Mouse (Mus musculus): ENCODE measurements around the gene Gadd45b. TPM values are rescaled to one million over a fixed set of nuclear protein-coding genes. Genes with fewer than 3 reads are reported as not detected.
A peak's percentile ranks its signal among the peaks of the same experiment; 100 is the strongest.

Gadd45b gene
- total and polyA plus RNA-seq, 2 experiments from 2014 or later, result 5.0 to 7.3 TPM

DNA sequence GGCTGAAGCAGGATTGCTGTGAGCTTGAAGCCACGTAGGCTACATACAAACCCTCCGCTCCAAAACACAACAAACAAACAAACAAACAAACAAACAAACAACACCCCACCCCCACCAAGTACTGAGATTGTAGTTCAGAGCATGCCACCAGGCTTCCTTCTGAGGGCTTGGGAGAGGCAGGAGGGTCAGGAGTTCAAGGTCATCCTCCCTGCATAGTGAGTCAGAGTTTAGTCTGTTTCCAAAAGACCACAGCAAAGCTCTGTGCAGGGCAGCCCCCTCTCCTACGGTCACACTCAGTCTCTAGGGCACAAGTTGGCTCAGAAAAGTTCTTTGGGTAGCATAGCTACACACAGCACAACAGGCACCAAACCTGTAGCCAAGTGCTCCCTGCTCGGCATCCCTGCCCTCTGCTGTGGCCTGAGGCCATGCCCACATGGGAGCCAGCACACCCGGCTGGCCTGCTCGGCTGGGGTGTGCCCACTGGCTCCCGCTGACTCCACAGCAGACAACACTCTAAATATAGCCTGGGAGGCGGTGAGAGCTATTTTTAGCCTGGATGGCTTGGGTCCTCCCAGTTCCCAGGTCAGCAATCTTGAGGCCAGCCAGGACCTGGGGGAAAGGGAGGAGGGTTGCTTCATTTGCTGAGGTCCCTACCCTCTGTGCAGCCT is 10.6 kb downstream of the Gadd45b start:
- H3K36me3 ChIP-seq (ENCODE audit: insufficient read depth, low read length), result no peaks in the 10 kb centered on the region
- H3K4me2 ChIP-seq (ENCODE audit: low read depth, low read length, poor library complexity, severe bottlenecking), result peak overlapping the region; percentile 53
- H3K27me3 ChIP-seq (ENCODE audit: insufficient read depth, low read length), result peaks cover 17% of the 10 kb centered on the region
- TF ChIP-seq CTCF (IDR thresholded peaks at IDR 0.05), result no peak
- H3K27ac ChIP-seq (ENCODE audit: low read depth, low read length), result peak overlapping the region; percentile 65
- DNase-seq (ENCODE audit: low spot score) (no peak), ATAC-seq (ENCODE audit: low FRiP score) (no peak)
- H3K4me3 ChIP-seq (ENCODE audit: low read depth, low read length), result peak overlapping the region; percentile 31
- H3K9me3 ChIP-seq (ENCODE audit: low read length), result no peaks in the 10 kb centered on the region
- H3K4me1 ChIP-seq (ENCODE audit: insufficient read depth, low read length), result peaks cover 17% of the 10 kb centered on the region
- H3K9ac ChIP-seq (replicated peaks; ENCODE audit: low read length, poor library complexity, severe bottlenecking), result peak overlapping the region; percentile 29
- WGBS, result 52% methylated on average over 8 of the region's 8 CpGs

DNA sequence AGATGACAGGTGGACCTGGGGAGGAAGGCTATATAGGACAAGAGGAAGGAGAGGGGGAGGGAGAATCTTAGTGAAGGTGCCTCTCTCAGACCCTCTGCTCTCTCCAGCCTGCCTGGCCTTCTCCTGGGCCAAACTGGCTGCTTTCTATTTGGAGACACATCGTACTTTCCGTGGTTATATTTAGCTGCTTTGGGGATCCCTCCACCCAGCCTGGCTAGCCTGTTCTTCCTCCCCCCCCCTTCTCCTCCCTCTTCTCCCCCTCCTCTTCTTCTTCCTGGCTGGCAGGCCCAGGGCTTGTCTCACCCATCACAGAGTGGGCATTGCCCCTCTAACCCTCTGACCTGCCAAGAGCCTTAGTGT is 11.1 kb downstream of the Gadd45b start:
- Histone ChIP-seq H3K9me3 (ENCODE audit: low read length) (no peaks in the 10 kb centered on the region), H3K4me1 (ENCODE audit: insufficient read depth, low read length) (peaks cover 16% of the 10 kb centered on the region), H3K4me2 (ENCODE audit: low read depth, low read length, poor library complexity, severe bottlenecking) (no peak overlapping the region), H3K9ac (replicated peaks; ENCODE audit: low read length, poor library complexity, severe bottlenecking) (peak overlapping the region; percentile 3; the same call in 1 of the 2 replicates), H3K4me3 (ENCODE audit: low read depth, low read length) (no peak overlapping the region), H3K27me3 (ENCODE audit: insufficient read depth, low read length) (peaks cover 14% of the 10 kb centered on the region), H3K36me3 (ENCODE audit: insufficient read depth, low read length) (no peaks in the 10 kb centered on the region), H3K27ac (ENCODE audit: low read depth, low read length) (no peak overlapping the region)
- no peak for ATAC-seq (ENCODE audit: low FRiP score)
- TF ChIP-seq CTCF (IDR thresholded peaks at IDR 0.05), result no peak
- DNase-seq (ENCODE audit: low spot score), result no peak
- 72% methylated on average over 2 of the region's 2 CpGs for WGBS

DNA sequence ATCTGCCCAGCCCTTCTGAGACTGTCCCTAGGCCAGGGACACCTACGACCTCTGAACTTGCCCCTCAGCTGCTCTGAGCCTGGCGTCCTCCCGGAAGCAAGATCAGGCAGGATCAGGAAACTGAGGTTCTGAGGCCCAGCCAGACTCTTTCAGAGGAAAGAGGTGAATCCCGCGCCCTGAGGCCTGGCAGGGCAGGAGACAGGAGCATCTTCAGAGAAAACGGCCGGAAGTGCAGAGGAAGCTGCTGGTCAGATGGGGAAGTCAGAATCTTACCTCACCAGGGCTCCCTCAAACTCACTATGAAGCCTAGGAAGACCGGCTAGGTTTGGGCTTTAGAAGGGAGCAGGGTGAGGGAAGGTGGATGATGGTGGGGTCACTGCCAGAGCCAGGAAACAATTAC is 13.0 kb downstream of the Gadd45b start:
- DNase-seq (ENCODE audit: low spot score) (no peak), ATAC-seq (ENCODE audit: low FRiP score) (no peak)
- Histone ChIP-seq H3K4me1 (ENCODE audit: insufficient read depth, low read length) (peaks cover 8% of the 10 kb centered on the region; the same call in 1 of the 2 replicates), H3K36me3 (ENCODE audit: insufficient read depth, low read length) (no peaks in the 10 kb centered on the region), H3K27ac (ENCODE audit: low read depth, low read length) (no peak overlapping the region), H3K9me3 (ENCODE audit: low read length) (no peaks in the 10 kb centered on the region), H3K4me2 (ENCODE audit: low read depth, low read length, poor library complexity, severe bottlenecking) (no peak overlapping the region), H3K9ac (replicated peaks; ENCODE audit: low read length, poor library complexity, severe bottlenecking) (no peak overlapping the region), H3K27me3 (ENCODE audit: insufficient read depth, low read length) (no peaks in the 10 kb centered on the region), H3K4me3 (ENCODE audit: low read depth, low read length) (no peak overlapping the region)
- WGBS, result 70% methylated on average over 8 of the region's 8 CpGs
- TF ChIP-seq CTCF (IDR thresholded peaks at IDR 0.05), result no peak

DNA sequence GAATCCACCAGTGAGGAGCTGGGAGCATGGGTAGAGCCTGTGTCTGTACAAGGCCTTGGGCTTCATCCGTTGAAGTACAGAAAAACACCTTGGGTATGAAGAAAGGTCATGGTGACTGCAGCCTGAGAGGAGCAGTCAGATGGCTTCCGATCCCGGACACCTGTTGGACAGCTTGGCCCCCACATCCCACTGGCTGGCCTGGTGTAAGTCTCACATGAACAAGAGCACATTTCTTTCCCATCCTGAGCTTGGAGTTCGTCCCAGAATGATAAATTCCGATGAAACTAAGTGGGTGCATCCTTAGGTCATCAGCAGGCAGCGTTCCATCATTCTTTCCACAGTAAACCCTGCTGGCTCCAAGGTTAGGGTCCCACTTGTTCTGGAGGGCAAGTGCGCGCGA is 13.8 kb downstream of the Gadd45b start:
- TF ChIP-seq CTCF (IDR thresholded peaks at IDR 0.05), result no peak
- Histone ChIP-seq H3K9me3 (ENCODE audit: low read length) (no peaks in the 10 kb centered on the region), H3K4me1 (ENCODE audit: insufficient read depth, low read length) (peaks cover 8% of the 10 kb centered on the region; the same call in 1 of the 2 replicates), H3K9ac (replicated peaks; ENCODE audit: low read length, poor library complexity, severe bottlenecking) (no peak overlapping the region), H3K36me3 (ENCODE audit: insufficient read depth, low read length) (no peaks in the 10 kb centered on the region), H3K27ac (ENCODE audit: low read depth, low read length) (no peak overlapping the region), H3K4me3 (ENCODE audit: low read depth, low read length) (no peak overlapping the region), H3K4me2 (ENCODE audit: low read depth, low read length, poor library complexity, severe bottlenecking) (no peak overlapping the region), H3K27me3 (ENCODE audit: insufficient read depth, low read length) (no peaks in the 10 kb centered on the region)
- ATAC-seq (ENCODE audit: low FRiP score) (no peak), DNase-seq (ENCODE audit: low spot score) (no peak)
- 85% methylated on average over 9 of the region's 9 CpGs for WGBS

DNA sequence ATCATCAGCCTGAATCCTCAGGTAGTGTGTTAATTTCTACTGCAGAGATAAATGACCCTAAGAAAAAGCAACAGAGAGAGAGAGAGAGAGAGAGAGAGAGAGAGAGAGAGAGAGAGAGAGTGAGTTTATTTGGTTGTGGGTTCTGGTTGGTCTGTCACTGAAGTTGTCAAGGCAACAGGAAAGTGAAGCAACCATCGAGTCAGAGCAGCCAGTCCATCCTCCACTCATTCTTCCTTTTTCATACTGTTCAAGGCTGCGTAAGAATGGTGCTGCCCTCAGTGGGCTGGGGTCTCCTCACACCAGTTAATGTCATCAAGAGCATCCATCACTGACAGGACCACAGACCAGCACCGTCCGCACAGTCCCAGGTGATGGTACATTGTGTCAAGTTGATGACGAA is 14.4 kb downstream of the Gadd45b start:
- TF ChIP-seq CTCF (IDR thresholded peaks at IDR 0.05), result no peak
- WGBS, result 87% methylated on average over 5 of the region's 5 CpGs
- Histone ChIP-seq H3K9ac (replicated peaks; ENCODE audit: low read length, poor library complexity, severe bottlenecking) (no peak overlapping the region), H3K36me3 (ENCODE audit: insufficient read depth, low read length) (no peaks in the 10 kb centered on the region), H3K27ac (ENCODE audit: low read depth, low read length) (no peak overlapping the region), H3K4me1 (ENCODE audit: insufficient read depth, low read length) (peaks cover 8% of the 10 kb centered on the region; the same call in 1 of the 2 replicates), H3K4me3 (ENCODE audit: low read depth, low read length) (no peak overlapping the region), H3K4me2 (ENCODE audit: low read depth, low read length, poor library complexity, severe bottlenecking) (no peak overlapping the region), H3K27me3 (ENCODE audit: insufficient read depth, low read length) (no peaks in the 10 kb centered on the region), H3K9me3 (ENCODE audit: low read length) (no peaks in the 10 kb centered on the region)
- DNase-seq (ENCODE audit: low spot score) (no peak), ATAC-seq (ENCODE audit: low FRiP score) (no peak)

DNA sequence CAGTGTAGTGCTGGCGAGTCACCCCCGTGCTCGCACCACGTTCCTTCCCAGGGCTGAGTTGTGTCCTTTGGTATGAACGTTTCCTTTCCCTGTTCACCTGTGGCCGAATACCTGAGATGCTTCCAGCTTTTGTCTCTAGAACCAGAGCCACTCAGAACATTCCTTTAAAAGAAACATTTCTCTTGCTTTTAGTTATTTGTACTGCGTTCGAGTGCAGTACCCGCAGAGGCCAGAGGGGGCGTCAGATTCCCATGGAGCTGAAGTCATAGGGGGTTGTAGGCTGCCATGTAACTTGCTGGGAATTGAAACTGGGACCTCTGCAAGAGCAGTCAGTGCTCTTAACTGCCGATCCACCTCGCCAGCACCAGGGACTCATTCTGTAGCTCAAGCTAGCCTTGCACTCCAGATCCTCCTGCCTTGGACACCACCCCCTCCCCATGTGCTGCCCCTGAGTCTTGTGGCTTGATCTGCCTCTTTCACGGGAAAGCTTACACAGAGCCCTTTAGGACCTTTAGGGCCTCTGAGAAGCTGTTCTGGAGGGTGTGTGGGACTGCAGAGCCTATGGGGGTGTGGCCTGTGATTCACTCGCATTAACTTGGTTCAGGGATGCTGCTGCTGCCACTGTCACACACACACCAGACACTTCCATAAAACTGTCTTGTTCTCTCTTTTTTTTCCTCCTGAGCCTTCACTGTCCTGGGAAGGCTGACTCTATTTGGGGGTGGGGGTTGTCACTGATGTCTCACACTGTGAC is 17.0 kb downstream of the Gadd45b start:
- Histone ChIP-seq H3K4me2 (ENCODE audit: low read depth, low read length, poor library complexity, severe bottlenecking) (no peak overlapping the region), H3K4me1 (ENCODE audit: insufficient read depth, low read length) (no peaks in the 10 kb centered on the region), H3K9ac (replicated peaks; ENCODE audit: low read length, poor library complexity, severe bottlenecking) (no peak overlapping the region), H3K27ac (ENCODE audit: low read depth, low read length) (no peak overlapping the region), H3K4me3 (ENCODE audit: low read depth, low read length) (no peak overlapping the region), H3K27me3 (ENCODE audit: insufficient read depth, low read length) (no peaks in the 10 kb centered on the region), H3K9me3 (ENCODE audit: low read length) (no peaks in the 10 kb centered on the region), H3K36me3 (ENCODE audit: insufficient read depth, low read length) (no peaks in the 10 kb centered on the region)
- peak; percentile 54 for TF ChIP-seq CTCF (IDR thresholded peaks at IDR 0.05)
- no peak for DNase-seq (ENCODE audit: low spot score)
- 65% methylated on average over 14 of the region's 14 CpGs for WGBS
- no peak for ATAC-seq (ENCODE audit: low FRiP score)

Data from midbrain, postnatal 0 days (tissue).